Mouse (Mus musculus): ENCODE results near the gene Tmprss9. TPM values are rescaled to one million over a fixed set of nuclear protein-coding genes. Genes with fewer than 3 reads are reported as not detected.

The Tmprss9 gene
- total RNA-seq, 2 experiments from 2014 or later, result 0.13 to 0.18 TPM

- DNase-seq (ENCODE audit: low spot score in 2 of 2), result peak; percentile 67 to 73
Measured at GRCm38 (mm10) chr10:80876028-80876427, 4.4 kb downstream of the Tmprss9 start.

DNA sequence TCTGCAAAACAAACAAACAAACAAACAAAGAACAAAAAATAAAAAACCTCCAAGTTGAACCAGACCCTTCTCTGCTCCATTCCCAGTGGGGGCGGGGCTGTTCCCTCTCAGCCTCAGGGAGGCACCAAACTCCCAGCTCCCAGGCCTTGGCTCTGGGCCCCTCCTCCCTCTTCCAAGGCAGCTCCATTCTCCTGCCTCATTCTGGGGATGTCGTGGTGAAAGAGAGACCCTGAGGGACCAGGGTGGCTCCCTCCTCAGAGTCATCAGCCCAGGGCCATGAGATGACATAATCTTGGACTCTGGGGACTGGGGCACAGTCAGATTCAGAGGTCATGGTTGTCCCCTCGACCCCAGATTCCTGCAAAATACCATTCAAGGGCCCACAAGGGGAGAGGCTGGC lies 4.9 kb downstream of the Tmprss9 start:
- intact Hi-C loops (cut with DNase I), result loop anchor here (5.0 kb wide), 3 partner anchors 49 to 129 kb away; partner anchors contain the start of genes Amh and Oaz1
- DNase-seq (ENCODE audit: low spot score in 2 of 2), result no peak

More at GRCm38 (mm10) chr10:80876028-80876427, 4.4 kb downstream of the Tmprss9 start:
- intact Hi-C loops (cut with DNase I), result loop anchor here (5.0 kb wide), 3 partner anchors 49 to 129 kb away; partner anchors contain the start of genes Amh and Oaz1

- intact Hi-C loops (cut with DNase I), result loop anchor here (5.0 kb wide), 1 partner anchor 117 kb away; no protein-coding TSS in a partner anchor
- peak; percentile 68 to 71 for DNase-seq (ENCODE audit: low spot score in 2 of 2)
Measured at GRCm38 (mm10) chr10:80880131-80880641, 8.5 kb downstream of the Tmprss9 start.

GRCm38 (mm10) chr10:80880901-80881300 lies 9.3 kb downstream of the Tmprss9 start:
- intact Hi-C loops (cut with DNase I), result loop anchor here (5.0 kb wide), 1 partner anchor 116 kb away; no protein-coding TSS in a partner anchor
- DNase-seq (ENCODE audit: low spot score in 2 of 2), result no peak

GRCm38 (mm10) chr10:80881301-80881700 lies 9.7 kb downstream of the Tmprss9 start:
- intact Hi-C loops (cut with DNase I), result loop anchor here (5.0 kb wide), 1 partner anchor 116 kb away; no protein-coding TSS in a partner anchor
- DNase-seq (ENCODE audit: low spot score in 2 of 2), result peak; percentile 74 to 89

GRCm38 (mm10) chr10:80887181-80887580 lies 15.5 kb downstream of the Tmprss9 start:
- no peak for DNase-seq (ENCODE audit: low spot score in 2 of 2)
- intact Hi-C loops (cut with DNase I), result no loop called here

- DNase-seq (ENCODE audit: low spot score in 2 of 2), result no peak
- intact Hi-C loops (cut with DNase I), result no loop called here
Measured at GRCm38 (mm10) chr10:80895100-80895499, 23.5 kb downstream of the Tmprss9 start.

GRCm38 (mm10) chr10:80895697-80896096 lies 24.0 kb downstream of the Tmprss9 start:
- intact Hi-C loops (cut with DNase I), result no loop called here
- no peak for DNase-seq (ENCODE audit: low spot score in 2 of 2)

- intact Hi-C loops (cut with DNase I), result no loop called here
- no peak for DNase-seq (ENCODE audit: low spot score in 2 of 2)
Measured at GRCm38 (mm10) chr10:80896581-80897485, 25.2 kb downstream of the Tmprss9 start.

GRCm38 (mm10) chr10:80897861-80898510 lies 26.3 kb downstream of the Tmprss9 start:
- DNase-seq (ENCODE audit: low spot score in 2 of 2), result peak; percentile 64 to 70
- intact Hi-C loops (cut with DNase I), result no loop called here

- intact Hi-C loops (cut with DNase I), result no loop called here
Measured at GRCm38 (mm10) chr10:80899074-80899473, 27.4 kb downstream of the Tmprss9 start.

GRCm38 (mm10) chr10:80899591-80900317 lies 28.1 kb downstream of the Tmprss9 start:
- no peak for DNase-seq (ENCODE audit: low spot score in 2 of 2)
- intact Hi-C loops (cut with DNase I), result no loop called here

More at GRCm38 (mm10) chr10:80899074-80899473, 27.4 kb downstream of the Tmprss9 start:
- DNase-seq (ENCODE audit: low spot score in 2 of 2), result no peak

- DNase-seq (ENCODE audit: low spot score in 2 of 2), result peak; percentile 99
- intact Hi-C loops (cut with DNase I), result no loop called here
Measured at GRCm38 (mm10) chr10:80900318-80901247, 28.9 kb downstream of the Tmprss9 start, which contains the start of gene Timm13. TSS of gene Timm13 (minus strand) at chr10:80900969.

GRCm38 (mm10) chr10:80901409-80902272 lies 30.0 kb downstream of the Tmprss9 start:
- DNase-seq (ENCODE audit: low spot score in 2 of 2), result no peak
- intact Hi-C loops (cut with DNase I), result no loop called here

DNA sequence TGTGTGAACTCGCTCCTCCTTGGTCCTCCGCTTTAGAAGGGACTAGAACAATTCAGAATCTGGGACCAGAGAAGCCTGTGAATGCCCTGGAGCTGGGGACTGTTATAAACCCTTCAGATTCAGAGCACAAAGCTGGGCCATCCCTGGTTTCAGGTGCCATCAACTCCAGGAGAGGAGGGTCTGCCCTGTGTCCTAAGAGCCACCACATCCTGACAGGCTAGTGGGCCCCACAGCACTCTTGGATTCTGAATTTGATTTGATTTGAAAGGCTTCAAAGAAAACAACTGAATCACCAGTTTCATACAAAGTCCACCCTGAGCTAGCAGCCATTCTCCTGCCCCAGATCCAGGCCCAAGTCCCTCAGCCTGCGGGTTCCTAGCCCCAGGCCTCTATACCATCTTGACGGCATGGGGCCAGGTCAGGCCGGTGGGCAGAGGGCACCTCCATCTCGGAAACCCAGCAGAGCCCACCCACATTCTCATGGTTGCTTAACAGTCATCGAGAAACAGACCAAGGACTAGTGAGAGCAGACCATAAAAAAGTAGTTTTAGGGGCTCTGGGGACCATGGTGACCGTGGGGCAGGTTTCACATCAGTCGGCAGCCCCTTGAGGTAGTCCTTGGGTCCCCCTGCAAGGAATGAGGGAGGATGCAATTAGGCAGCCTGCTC lies 30.8 kb downstream of the Tmprss9 start:
- intact Hi-C loops (cut with DNase I), result no loop called here

GRCm38 (mm10) chr10:80903282-80903681 lies 31.6 kb downstream of the Tmprss9 start:
- intact Hi-C loops (cut with DNase I), result no loop called here
- DNase-seq (ENCODE audit: low spot score in 2 of 2), result no peak

More for the DNA sequence above, 30.8 kb downstream of the Tmprss9 start:
- no peak for DNase-seq (ENCODE audit: low spot score in 2 of 2)
